Mouse (Mus musculus) midbrain, embryonic 12.5 days (tissue): Measurements from ENCODE around the gene Olfr986. TPM values are rescaled to one million over a fixed set of nuclear protein-coding genes. Genes with fewer than 3 reads are reported as not detected.

Experiments used
- polyA plus RNA-seq: library from polyadenylated mRNA; unstranded; fragments of >200 nt; fragmentation: Nextera tagmentation; extraction: Ambion mirVana; gene quantifications from 2 replicates; pipeline ENCODE4 v1.2.1, GENCODE M21; 2016

The Olfr986 gene
- polyA plus RNA-seq, 1 experiment from 2014 or later = not detected

Other genes with a start within 250 kb of the Olfr986 start
- gene Olfr974, start 243.4 kb upstream of the Olfr986 start, polyA plus RNA-seq = not detected in 2 replicates
- not detected in 2 replicates for gene Olfr975, start 228.9 kb upstream of the Olfr986 start, polyA plus RNA-seq
- gene Olfr976, start 219.8 kb upstream of the Olfr986 start, polyA plus RNA-seq = not detected in 2 replicates
- not detected in 2 replicates for gene Olfr978, start 188.8 kb upstream of the Olfr986 start, polyA plus RNA-seq
- not detected in 2 replicates for gene Olfr979, start 177.5 kb upstream of the Olfr986 start, polyA plus RNA-seq
- not detected in 2 replicates for gene Olfr980, start 171.3 kb upstream of the Olfr986 start, polyA plus RNA-seq
- gene Olfr981, start 159.5 kb upstream of the Olfr986 start, polyA plus RNA-seq = not detected in 2 replicates
- not detected in 2 replicates for gene Olfr982, start 107.1 kb upstream of the Olfr986 start, polyA plus RNA-seq
- not detected in 2 replicates for gene Olfr983, start 87.3 kb upstream of the Olfr986 start, polyA plus RNA-seq
- gene Olfr984, start 66.7 kb upstream of the Olfr986 start, polyA plus RNA-seq = not detected in 2 replicates
- not detected in 2 replicates for gene Olfr985, start 50.7 kb upstream of the Olfr986 start, polyA plus RNA-seq
- gene Tmem225, start 32.8 kb upstream of the Olfr986 start, polyA plus RNA-seq = not detected in 2 replicates
- gene Zfp202, start 11.4 kb downstream of the Olfr986 start, polyA plus RNA-seq = 8.4 and 9.1 TPM in 2 replicates
- 34.4 and 35.1 TPM in 2 replicates for gene Scn3b, start 88.3 kb downstream of the Olfr986 start, polyA plus RNA-seq